Mouse (Mus musculus) forebrain, postnatal 0 days (tissue): ENCODE data around the gene Gm765. TPM values are rescaled to one million over a fixed set of nuclear protein-coding genes. Genes with fewer than 3 reads are reported as not detected.

ENCODE experiments used
- ATAC-seq: fragments of 200-750 bp; cut with Nextera tagmentation; 2 replicates; pipeline ENCODE4 v1.8.0; 2017; ENCODE audit warnings: mild to moderate bottlenecking, moderate library complexity
- DNase-seq: peaks from one replicate; pipeline ENCODE4 v3.0.0-alpha.2; 2015
- H3K27ac ChIP-seq: fragments of 300-500 bp; sonication (generic); 2 replicates; pipeline ENCODE4 v1.5.1; 2014; ENCODE audit warnings: low read depth, mild to moderate bottlenecking, antibody characterized with exemption, low read length, moderate library complexity, mixed read lengths
- H3K27me3 ChIP-seq: fragments of 300-500 bp; sonication (generic); 2 replicates; pipeline ENCODE4 v1.6.1; 2014; ENCODE audit warnings: mild to moderate bottlenecking, low read length, mixed read lengths; ENCODE audit not compliant: insufficient read depth
- H3K36me3 ChIP-seq: fragments of 300-500 bp; sonication (generic); 2 replicates; pipeline ENCODE4 v1.6.1; 2014; ENCODE audit warnings: mild to moderate bottlenecking, moderate library complexity; ENCODE audit not compliant: insufficient read depth
- H3K4me1 ChIP-seq: fragments of 300-500 bp; sonication (generic); 2 replicates; pipeline ENCODE4 v1.6.1; 2014; ENCODE audit warnings: antibody characterized with exemption; ENCODE audit not compliant: insufficient read depth
- H3K4me2 ChIP-seq: fragments of 300-500 bp; sonication (generic); 2 replicates; pipeline ENCODE4 v1.6.1; 2014; ENCODE audit warnings: low read depth, mild to moderate bottlenecking, moderate library complexity
- H3K4me3 ChIP-seq: fragments of 300-500 bp; sonication (generic); 2 replicates; pipeline ENCODE4 v1.5.1; 2014; ENCODE audit warnings: low read depth, low read length, mixed read lengths
- H3K9ac ChIP-seq: fragments of 300-500 bp; sonication (generic); 2 replicates; pipeline ENCODE4 v1.6.1; 2014; ENCODE audit warnings: mild to moderate bottlenecking
- H3K9me3 ChIP-seq: fragments of 300-500 bp; sonication (generic); 2 replicates; pipeline ENCODE4 v1.6.1; 2016; ENCODE audit warnings: low read length
- CTCF ChIP-seq: sonication (generic); IDR thresholded peaks from 2 replicates; pipeline ENCODE4 v1.5.1; 2016; ENCODE audit warnings: antibody characterized with exemption, control low read depth, low read depth
- WGBS: fragments of 180-500 bp; shearing (Covaris S2); extraction: QIAGEN DNeasy Blood & Tissue Kit; methylation state at CpG from one replicate; pipeline ENCODE4 v1.1.7; 2014; 5-methylcytosine and 5-hydroxymethylcytosine counted together
- polyA plus RNA-seq: library from polyadenylated mRNA; unstranded; fragments of >200 nt; fragmentation: Nextera tagmentation; extraction: Ambion mirVana; gene quantifications from 2 replicates; pipeline ENCODE4 v1.2.1, GENCODE M21; 2015
- total RNA-seq: library from RNA; depleted of rRNA; stranded (reverse); fragments of >200 nt; gene quantifications from 2 replicates; pipeline ENCODE4 v1.2.3, GENCODE M21; 2014

Gene Gm765
- total and polyA plus RNA-seq, 2 experiments from 2014 or later: 0.05 TPM; not detected in 1

- WGBS: 61% methylated on average over 4 of the region's 4 CpGs
- DNase-seq (peak; percentile 31), ATAC-seq (no peak)
- Histone ChIP-seq H3K4me3 (no peak overlapping the region), H3K27me3 (no peaks in the 10 kb centered on the region), H3K9ac (no peak overlapping the region), H3K4me2 (no peak overlapping the region), H3K9me3 (no peaks in the 10 kb centered on the region), H3K4me1 (peaks cover 3% of the 10 kb centered on the region; the same call in 1 of the 2 replicates), H3K36me3 (no peaks in the 10 kb centered on the region), H3K27ac (no peak overlapping the region)
- no peak for TF ChIP-seq CTCF
Measured at GRCm38 (mm10) chr6:98282791-98283190, 59.8 kb downstream of the Gm765 start.

DNA sequence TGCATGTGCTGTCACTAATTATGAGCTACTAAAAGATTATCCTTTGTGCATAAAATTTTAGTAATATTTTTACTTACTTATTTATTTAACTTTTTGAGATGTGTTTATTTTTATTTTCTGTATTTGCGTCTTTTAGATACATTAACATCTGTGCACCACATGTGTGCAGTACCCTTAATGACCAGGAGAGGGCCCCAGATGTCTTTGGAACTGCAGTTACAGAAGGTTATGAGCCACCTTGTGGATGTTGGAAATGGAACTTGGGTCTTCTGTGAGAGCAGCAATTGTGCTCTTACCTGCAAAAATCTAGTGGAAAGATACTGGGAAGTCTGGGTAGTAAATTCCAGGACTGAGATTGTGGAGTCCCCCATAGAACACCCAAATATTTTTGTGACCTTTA lies 71.0 kb downstream of the Gm765 start:
- H3K9ac ChIP-seq: no peak overlapping the region
- H3K27me3 ChIP-seq: no peaks in the 10 kb centered on the region
- no peaks in the 10 kb centered on the region for H3K9me3 ChIP-seq
- H3K4me3 ChIP-seq: no peak overlapping the region
- H3K36me3 ChIP-seq: no peaks in the 10 kb centered on the region
- 90% methylated on average over 1 of the region's 1 CpGs for WGBS
- no peak overlapping the region for H3K4me2 ChIP-seq
- H3K4me1 ChIP-seq: no peaks in the 10 kb centered on the region
- peak; percentile 69 for TF ChIP-seq CTCF
- ATAC-seq (no peak), DNase-seq (no peak)
- no peak overlapping the region for H3K27ac ChIP-seq

GRCm38 (mm10) chr6:98262961-98263360 lies 79.6 kb downstream of the Gm765 start:
- H3K4me2 ChIP-seq: no peak overlapping the region
- TF ChIP-seq CTCF: no peak; the same call in 1 of the 2 replicates
- H3K4me1 ChIP-seq: no peaks in the 10 kb centered on the region
- no peak overlapping the region for H3K27ac ChIP-seq
- 0 out of 2 replicates have a peak, but pooled peaks cover 5% of the 10 kb centered on the region for H3K9me3 ChIP-seq
- no peak overlapping the region for H3K9ac ChIP-seq
- no peak for ATAC-seq
- no peaks in the 10 kb centered on the region for H3K36me3 ChIP-seq
- H3K4me3 ChIP-seq: no peak overlapping the region
- WGBS: 61% methylated on average over 2 of the region's 2 CpGs
- no peak for DNase-seq
- H3K27me3 ChIP-seq: no peaks in the 10 kb centered on the region

DNA sequence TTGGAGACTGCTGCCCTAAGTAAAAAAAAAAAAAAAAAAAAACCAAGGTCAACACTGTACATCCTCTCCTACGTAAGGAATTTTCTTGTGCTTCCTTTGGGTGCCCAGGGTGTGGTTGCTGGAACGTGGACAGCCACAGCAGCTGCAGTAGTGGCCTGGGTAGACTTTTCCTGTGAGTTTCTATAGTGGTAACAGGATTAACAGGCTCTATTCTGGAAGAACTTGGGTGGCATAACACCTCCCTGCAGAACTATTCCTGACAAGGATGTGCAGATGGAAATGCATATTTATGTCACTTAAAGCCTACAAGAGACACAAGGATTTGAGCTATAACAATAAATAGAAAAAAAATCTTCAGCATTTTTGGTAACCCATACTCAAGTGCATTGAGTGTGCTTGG lies 83.5 kb downstream of the Gm765 start:
- Histone ChIP-seq H3K27ac (no peak overlapping the region), H3K36me3 (no peaks in the 10 kb centered on the region), H3K4me1 (no peaks in the 10 kb centered on the region), H3K4me2 (no peak overlapping the region), H3K9ac (no peak overlapping the region), H3K4me3 (no peak overlapping the region), H3K9me3 (0 out of 2 replicates have a peak, but pooled peaks cover 5% of the 10 kb centered on the region), H3K27me3 (no peaks in the 10 kb centered on the region)
- 54% methylated on average over 2 of the region's 2 CpGs for WGBS
- no peak for TF ChIP-seq CTCF
- DNase-seq: no peak
- peak; percentile 32 for ATAC-seq

- H3K4me3 ChIP-seq: no peak overlapping the region
- no peaks in the 10 kb centered on the region for H3K9me3 ChIP-seq
- DNase-seq: peak; percentile 36
- WGBS: 58% methylated on average over 2 of the region's 2 CpGs
- H3K4me1 ChIP-seq: peaks cover 5% of the 10 kb centered on the region; the same call in 1 of the 2 replicates
- no peak for TF ChIP-seq CTCF
- ATAC-seq: peak; percentile 79
- no peak overlapping the region for H3K4me2 ChIP-seq
- no peak overlapping the region for H3K9ac ChIP-seq
- no peaks in the 10 kb centered on the region for H3K36me3 ChIP-seq
- H3K27ac ChIP-seq: peak overlapping the region; percentile 21; the same call in 1 of the 2 replicates
- no peaks in the 10 kb centered on the region for H3K27me3 ChIP-seq
Measured at GRCm38 (mm10) chr6:98246449-98246848, 96.1 kb downstream of the Gm765 start.

DNA sequence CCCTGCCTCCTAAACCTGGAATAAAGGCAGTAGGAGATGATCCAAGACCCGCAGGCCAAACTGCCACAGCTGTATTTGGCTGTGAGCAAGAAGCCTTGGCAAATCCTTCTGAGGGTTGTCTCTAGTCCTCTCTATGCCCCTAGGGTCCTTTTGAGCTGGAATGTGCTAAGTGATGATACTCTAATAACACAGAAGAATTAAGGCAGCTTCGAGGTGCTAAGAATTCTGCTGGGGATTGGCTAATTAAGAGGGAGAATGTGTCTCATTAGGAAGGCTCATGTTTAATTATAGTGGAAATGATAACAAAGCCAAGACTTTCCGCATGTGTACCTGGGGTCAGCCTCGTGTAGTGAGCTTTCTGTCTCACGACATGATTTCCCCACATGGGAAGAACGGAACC lies 99.4 kb downstream of the Gm765 start:
- Histone ChIP-seq H3K27ac (no peak overlapping the region), H3K4me1 (peaks cover 5% of the 10 kb centered on the region; the same call in 1 of the 2 replicates), H3K27me3 (no peaks in the 10 kb centered on the region), H3K4me3 (no peak overlapping the region), H3K9me3 (no peaks in the 10 kb centered on the region), H3K36me3 (no peaks in the 10 kb centered on the region), H3K4me2 (no peak overlapping the region), H3K9ac (no peak overlapping the region)
- TF ChIP-seq CTCF: no peak
- ATAC-seq (no peak), DNase-seq (no peak)
- WGBS: 37% methylated on average over 6 of the region's 6 CpGs

GRCm38 (mm10) chr6:98240561-98241272 lies 101.8 kb downstream of the Gm765 start:
- DNase-seq (no peak), ATAC-seq (no peak)
- Histone ChIP-seq H3K27ac (no peak overlapping the region), H3K4me3 (no peak overlapping the region), H3K36me3 (no peaks in the 10 kb centered on the region), H3K9me3 (no peaks in the 10 kb centered on the region), H3K9ac (no peak overlapping the region), H3K4me2 (no peak overlapping the region), H3K4me1 (no peaks in the 10 kb centered on the region), H3K27me3 (no peaks in the 10 kb centered on the region)
- TF ChIP-seq CTCF: no peak
- 93% methylated on average over 8 of the region's 8 CpGs for WGBS
